Mouse (Mus musculus) neural tube, embryonic 10.5 days (tissue): Measurements from ENCODE around the gene Vmn1r93.
"Not testable (repeated sequence)": the region's sequence is repeated elsewhere in the genome, so short reads cannot be mapped to it uniquely, and the experiment has no call there.

Source experiments
- DNase-seq: peaks from one replicate; pipeline ENCODE4 v3.0.0-alpha.2; 2017; ENCODE audit warnings: low spot score; ENCODE audit errors: extremely low spot score

Gene Vmn1r93

GRCm38 (mm10) chr7:20138988-20139387 is at the start of gene Vmn1r93:
TSS of gene Vmn1r93 (minus strand) at chr7:20139088.
- not testable (repeated sequence) for DNase-seq

- DNase-seq: not testable (repeated sequence)
Measured at GRCm38 (mm10) chr7:20168277-20168676, 29.4 kb upstream of the Vmn1r93 start, which contains the start of gene Vmn1r94. TSS of gene Vmn1r94 (minus strand) at chr7:20168377.

- not testable (repeated sequence) for DNase-seq
Measured at GRCm38 (mm10) chr7:20122479-20122878, 16.4 kb downstream of the Vmn1r93 start, which contains the start of gene Gm16442. TSS of gene Gm16442 (minus strand) at chr7:20122579.

- not testable (repeated sequence) for DNase-seq
Measured at GRCm38 (mm10) chr7:20099380-20099779, 39.5 kb downstream of the Vmn1r93 start, which contains the start of gene Vmn1r91. TSS of gene Vmn1r91 (plus strand) at chr7:20099680.
